In the genomic region with DNA sequence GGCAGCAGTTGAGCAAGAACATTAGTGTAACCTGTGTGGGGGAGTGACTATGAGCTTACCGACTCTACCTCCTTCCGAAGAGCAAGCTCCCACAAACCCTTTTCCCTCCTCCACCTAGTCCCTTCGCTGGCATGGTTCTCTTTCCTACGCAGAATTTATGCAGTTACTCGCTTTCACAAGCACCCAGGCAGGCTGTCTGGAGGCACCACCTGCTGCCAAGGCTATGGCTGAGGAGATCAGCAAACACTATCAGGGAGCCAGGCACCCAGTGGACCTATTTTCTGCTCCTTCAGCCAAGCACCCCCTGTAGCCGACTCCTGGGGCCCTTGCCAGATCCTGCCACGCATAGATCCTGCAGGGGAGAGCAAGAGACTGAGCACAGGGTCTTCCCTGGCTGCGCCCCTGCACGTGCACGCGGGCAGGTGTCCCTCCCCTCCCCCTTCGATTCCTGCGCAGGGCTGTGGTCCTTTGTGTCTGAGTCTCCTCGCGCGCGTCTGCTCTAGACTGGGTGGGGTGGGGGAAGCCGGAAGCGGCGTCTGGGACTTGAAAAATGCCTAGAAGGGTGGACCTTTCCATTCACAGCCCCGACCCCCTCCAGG, we compare ENCODE assay signal across 8 mouse cellular contexts.
DNase-seq lines count a peak whose midpoint lies in the region; ATAC-seq lines count a peak whose summit lies in the region.

No protein-coding gene starts in this region.

- 1% methylated on average over 19 of the region's 21 CpGs for whole genome bisulfite sequencing in forebrain, embryonic 16.5 days
- WGBS in intestine, embryonic 14.5 days = 3% methylated on average over 21 of the region's 21 CpGs
- WGBS in limb, embryonic 15.5 days = 1% methylated on average over 21 of the region's 21 CpGs
- WGBS in neural tube, embryonic 14.5 days = 2% methylated on average over 21 of the region's 21 CpGs

- H3K36me3 ChIP-seq in forebrain, embryonic 16.5 days (ENCODE audit: control insufficient read depth, insufficient read depth) = no peaks in the 10 kb centered on the region
- H3K36me3 ChIP-seq in intestine, embryonic 14.5 days (ENCODE audit: control insufficient read depth, insufficient read depth, low read length) = no peaks in the 10 kb centered on the region
- H3K36me3 ChIP-seq in limb, embryonic 15.5 days = no peaks in the 10 kb centered on the region
- H3K36me3 ChIP-seq in neural tube, embryonic 14.5 days (ENCODE audit: control insufficient read depth, insufficient read depth, low read length) = no peaks in the 10 kb centered on the region

- peak overlapping the region; percentile 38 for H3K4me3 ChIP-seq in forebrain, embryonic 16.5 days (replicated peaks; ENCODE audit: low read length)
- H3K4me3 ChIP-seq in intestine, embryonic 14.5 days (ENCODE audit: low read depth, low read length) = peak overlapping the region; percentile 20
- H3K4me3 ChIP-seq in limb, embryonic 15.5 days = peak overlapping the region; percentile 31
- H3K4me3 ChIP-seq in neural tube, embryonic 14.5 days (ENCODE audit: low read depth, low read length) = peak overlapping the region; percentile 27

- H3K9me3 ChIP-seq in forebrain, embryonic 16.5 days (ENCODE audit: control insufficient read depth, low read length) = no peaks in the 10 kb centered on the region
- no peaks in the 10 kb centered on the region for H3K9me3 ChIP-seq in intestine, embryonic 14.5 days (ENCODE audit: control insufficient read depth, low read length)
- no peaks in the 10 kb centered on the region for H3K9me3 ChIP-seq in limb, embryonic 15.5 days
- no peaks in the 10 kb centered on the region for H3K9me3 ChIP-seq in neural tube, embryonic 14.5 days (ENCODE audit: control insufficient read depth, low read length)

- H3K4me1 ChIP-seq in forebrain, embryonic 16.5 days (replicated peaks; ENCODE audit: control insufficient read depth, insufficient read depth, low read length) = peaks cover 44% of the 10 kb centered on the region
- peaks cover 39% of the 10 kb centered on the region for H3K4me1 ChIP-seq in intestine, embryonic 14.5 days (replicated peaks; ENCODE audit: control insufficient read depth, insufficient read depth, low read length)
- H3K4me1 ChIP-seq in limb, embryonic 15.5 days = peaks cover 62% of the 10 kb centered on the region
- H3K4me1 ChIP-seq in neural tube, embryonic 14.5 days (ENCODE audit: control insufficient read depth, insufficient read depth, low read length) = peaks cover 29% of the 10 kb centered on the region

- peak; percentile 86 for ATAC-seq in forebrain, embryonic 16.5 days
- peak; percentile 88 for ATAC-seq in intestine, embryonic 14.5 days (replicated peaks; ENCODE audit: low FRiP score, low TSS enrichment, low read depth)
- peak; percentile 63 for ATAC-seq in limb, embryonic 15.5 days (ENCODE audit: insufficient number of reproducible peaks, low FRiP score, low TSS enrichment, low read depth)
- ATAC-seq in neural tube, embryonic 14.5 days (ENCODE audit: low read depth) = peak; percentile 89

- peak overlapping the region; percentile 79 for H3K9ac ChIP-seq in forebrain, embryonic 16.5 days (replicated peaks; ENCODE audit: low read depth, low read length)
- peak overlapping the region; percentile 45 for H3K9ac ChIP-seq in intestine, embryonic 14.5 days (ENCODE audit: low read length)
- H3K9ac ChIP-seq in limb, embryonic 15.5 days = peak overlapping the region; percentile 44
- peak overlapping the region; percentile 68 for H3K9ac ChIP-seq in neural tube, embryonic 14.5 days (replicated peaks; ENCODE audit: low read depth, low read length)

- no peaks in the 10 kb centered on the region for H3K27me3 ChIP-seq in forebrain, embryonic 16.5 days (replicated peaks; ENCODE audit: control insufficient read depth, insufficient read depth, low read length)
- no peaks in the 10 kb centered on the region for H3K27me3 ChIP-seq in intestine, embryonic 14.5 days (replicated peaks; ENCODE audit: control insufficient read depth, insufficient read depth, low read length)
- no peaks in the 10 kb centered on the region for H3K27me3 ChIP-seq in limb, embryonic 15.5 days
- no peaks in the 10 kb centered on the region for H3K27me3 ChIP-seq in neural tube, embryonic 14.5 days (ENCODE audit: control insufficient read depth, insufficient read depth, low read length)

- H3K27ac ChIP-seq in forebrain, embryonic 16.5 days (ENCODE audit: low read length) = peak overlapping the region; percentile 99
- H3K27ac ChIP-seq in intestine, embryonic 14.5 days (ENCODE audit: low read depth) = peak overlapping the region; percentile 82
- H3K27ac ChIP-seq in limb, embryonic 15.5 days = peak overlapping the region; percentile 93
- peak overlapping the region; percentile 96 for H3K27ac ChIP-seq in neural tube, embryonic 14.5 days (ENCODE audit: low read depth, low read length)

- DNase-seq in A20 (ENCODE audit: low read depth, low spot score) (peak; percentile 88), ES-CJ7 (ENCODE audit: low read depth, low spot score) (peak; percentile 98)
- peak; percentile 84 for DNase-seq in intestine, embryonic 14.5 days (ENCODE audit: low spot score)
- peak; percentile 64 to 76 for DNase-seq in thymus, postnatal 36 days
- DNase-seq in Muller cell, postnatal 12 days (ENCODE audit: inconsistent ontology term) = no peak

- H3K4me2 ChIP-seq in forebrain, embryonic 16.5 days (ENCODE audit: low read length) = peak overlapping the region; percentile 84
- H3K4me2 ChIP-seq in intestine, embryonic 14.5 days (ENCODE audit: low read length) = peak overlapping the region; percentile 63
- H3K4me2 ChIP-seq in limb, embryonic 15.5 days = peak overlapping the region; percentile 80
- peak overlapping the region; percentile 88 for H3K4me2 ChIP-seq in neural tube, embryonic 14.5 days (ENCODE audit: low read depth, low read length)
